Mouse (Mus musculus) spleen, adult 2 months (tissue): ENCODE measurements around the gene Scaf11.

Experiments
- CTCF ChIP-seq: fragments of 200-500 bp; IDR thresholded peaks from 2 replicates; pipeline ENCODE4 v1.5.1; 2011; ENCODE audit warnings: mild to moderate bottlenecking, inconsistent platforms; ENCODE audit not compliant: insufficient read depth, insufficient read length, insufficient replicate concordance; ENCODE audit errors: extremely low read depth
- POLR2A ChIP-seq: fragments of 200-500 bp; IDR thresholded peaks from 2 replicates; pipeline ENCODE4 v1.6.1; 2011; ENCODE audit warnings: low read depth, low read length, inconsistent platforms

GRCm38 (mm10) chr15:96490123-96490522 is 29.5 kb upstream of the Scaf11 start:
- no peak for TF ChIP-seq CTCF
- no peak for TF ChIP-seq POLR2A
